Mouse (Mus musculus) effector memory CD4-positive, alpha-beta T cell, adult 5 months (primary cell): ENCODE data around the gene Mn1. TPM values are rescaled to one million over a fixed set of nuclear protein-coding genes. Genes with fewer than 3 reads are reported as not detected.

Source experiments
- polyA plus RNA-seq: library from polyadenylated mRNA; unstranded; fragments of 100-300 nt; shearing (Covaris generic); gene quantifications from one replicate; pipeline ENCODE4 v1.2.1, GENCODE M21; 2017

The Mn1 gene
- not detected for polyA plus RNA-seq

DNA sequence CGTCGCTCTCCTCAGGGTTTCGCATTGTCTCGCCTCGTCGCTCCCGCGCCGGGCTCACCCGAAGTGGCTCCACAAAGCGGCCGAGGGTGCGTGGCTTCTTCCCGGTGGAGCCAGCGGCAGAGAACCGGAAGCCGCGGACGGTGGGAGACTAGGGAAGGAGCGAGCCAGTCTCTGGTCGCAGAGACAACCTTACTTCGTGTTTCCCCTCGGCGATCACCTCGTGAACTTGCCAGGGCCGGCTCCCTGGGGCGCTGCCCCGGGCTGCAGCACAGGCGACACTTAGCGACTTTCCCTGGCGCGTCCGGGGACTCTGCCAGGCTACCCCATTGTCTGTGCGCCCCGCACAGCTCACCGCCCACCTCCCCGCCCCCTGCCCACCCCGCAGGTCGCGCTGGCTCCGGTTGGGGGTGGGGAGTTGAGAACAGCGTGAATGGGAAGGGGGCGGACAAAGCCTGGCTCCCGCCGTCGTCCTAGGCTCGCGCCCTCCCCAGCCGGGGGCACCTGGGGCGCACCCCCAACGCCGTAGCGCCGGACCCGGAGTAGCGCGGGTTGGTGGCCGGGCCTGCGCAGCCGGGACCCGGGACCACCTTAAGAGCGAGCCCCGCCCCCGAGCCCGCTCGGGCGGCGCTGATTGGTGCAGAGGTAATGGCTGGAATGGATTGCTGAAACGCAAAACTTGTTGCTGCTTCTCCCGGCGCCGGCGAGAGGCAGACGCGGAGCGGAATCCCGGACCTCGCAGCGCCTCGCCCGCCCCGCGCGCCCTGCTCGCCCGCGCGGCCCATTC, at the start of gene Mn1:
TSS of gene Mn1 (plus strand) at position 772 of the 784 bp plus-strand sequence.

Other genes starting within 250 kb of the Mn1 start
- gene Pitpnb, start 86.6 kb upstream of the Mn1 start, polyA plus RNA-seq, result 58.4 TPM